Comparison of ENCODE assay signal across 9 mouse cellular contexts in the genomic region with DNA sequence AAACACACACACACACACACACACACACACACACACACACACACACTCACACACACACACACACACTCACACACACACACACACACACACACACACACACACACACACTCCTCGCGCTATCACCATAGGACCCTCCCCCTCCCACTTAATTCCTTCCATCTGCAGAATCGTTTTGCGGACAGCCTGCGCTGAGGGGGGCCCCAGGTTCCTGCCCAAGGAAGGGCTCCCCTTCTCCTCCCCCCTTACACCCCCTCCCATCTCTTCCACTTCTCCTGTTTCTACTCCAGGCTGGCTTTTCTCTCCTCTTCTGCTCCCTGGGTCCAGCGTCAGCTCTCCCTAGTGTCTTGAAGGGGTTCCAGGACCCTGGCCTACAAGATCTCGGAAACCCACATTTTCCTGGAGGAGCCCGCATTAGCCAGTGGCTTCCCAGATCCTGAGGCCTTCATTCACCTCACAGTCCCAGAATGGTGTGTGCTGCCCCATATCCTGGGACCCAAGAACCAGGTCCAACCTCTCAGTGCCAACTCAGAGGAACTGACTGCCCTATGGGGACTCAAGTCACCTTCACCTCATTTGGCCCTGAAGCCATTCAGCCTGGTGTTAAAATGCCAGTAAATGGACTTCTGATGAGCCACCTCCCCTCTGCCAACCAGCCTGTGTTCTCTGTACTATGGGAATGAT. TPM values are rescaled to one million over a fixed set of nuclear protein-coding genes. Genes with fewer than 3 reads are reported as not detected.
DNase-seq lines count a peak whose midpoint lies in the region; ATAC-seq lines count a peak whose summit lies in the region.
"Had no signal": no experiment of that assay in that cellular context is flagged by ENCODE, and none has a peak within 500 bp of the region (broad histone marks: within the 10 kb centered on the region; RNA-seq: fewer than 3 reads in every experiment).

No protein-coding gene starts in this region.

- no peak overlapping the region for H3K9ac ChIP-seq in heart, embryonic 14.5 days (ENCODE audit: low read length)
- H3K9ac ChIP-seq in midbrain, embryonic 16.5 days (ENCODE audit: low read depth, low read length) = no peak overlapping the region

- 34% methylated on average over 8 of the region's 8 CpGs for WGBS in heart, embryonic 14.5 days
- 14% methylated on average over 8 of the region's 8 CpGs for WGBS in hindbrain, embryonic 10.5 days
- 18% methylated on average over 6 of the region's 8 CpGs for WGBS in midbrain, embryonic 16.5 days

- H3K27ac ChIP-seq in heart, embryonic 14.5 days (replicated peaks in 1 of 2; ENCODE audit: control insufficient read depth in 1 of 2, insufficient read depth in 1 of 2, low read depth in 2 of 2, low read length in 2 of 2) = peak overlapping the region; percentile 38 to 92; a peak in 3 of 4 replicates
- H3K27ac ChIP-seq in hindbrain, embryonic 10.5 days = peak overlapping the region; percentile 84
- H3K27ac ChIP-seq in midbrain, embryonic 16.5 days (ENCODE audit: low read length) = no peak overlapping the region

- no peak overlapping the region; a peak in 1 of 4 replicates for H3K4me3 ChIP-seq in heart, embryonic 14.5 days (ENCODE audit: control insufficient read depth in 1 of 2, insufficient read depth in 1 of 2, low read depth in 1 of 2, low read length in 2 of 2)
- H3K4me3 ChIP-seq in hindbrain, embryonic 10.5 days = peak overlapping the region; percentile 74
- H3K4me3 ChIP-seq in midbrain, embryonic 16.5 days (ENCODE audit: low read depth, low read length) = no peak overlapping the region

- intact Hi-C loops in heart, postnatal 14 days (cut with DNase I) = loop anchor here (1.0 kb wide), 1 partner anchor 30 kb away; no protein-coding TSS in a partner anchor

- H3K4me1 ChIP-seq in heart, embryonic 14.5 days (ENCODE audit: control insufficient read depth in 2 of 2, insufficient read depth in 2 of 2, low read length in 2 of 2) = peaks cover 43 to 52% of the 10 kb centered on the region in 2 experiments
- peaks cover 78% of the 10 kb centered on the region for H3K4me1 ChIP-seq in hindbrain, embryonic 10.5 days (replicated peaks)
- H3K4me1 ChIP-seq in midbrain, embryonic 16.5 days (ENCODE audit: control insufficient read depth, insufficient read depth, low read length) = peaks cover 6% of the 10 kb centered on the region

- no peaks in the 10 kb centered on the region for H3K9me3 ChIP-seq in heart, embryonic 14.5 days (ENCODE audit: control insufficient read depth, low read length)
- no peaks in the 10 kb centered on the region for H3K9me3 ChIP-seq in hindbrain, embryonic 10.5 days
- no peaks in the 10 kb centered on the region for H3K9me3 ChIP-seq in midbrain, embryonic 16.5 days (replicated peaks; ENCODE audit: control insufficient read depth, low read length, poor library complexity, severe bottlenecking)
- H3K9me3 ChIP-seq: G1E had no signal

- 0 out of 2 replicates have a peak, but pooled peaks cover 2% of the 10 kb centered on the region for H3K36me3 ChIP-seq in heart, embryonic 14.5 days (ENCODE audit: control insufficient read depth, insufficient read depth, low read length)
- H3K36me3 ChIP-seq in hindbrain, embryonic 10.5 days = no peaks in the 10 kb centered on the region
- H3K36me3 ChIP-seq in midbrain, embryonic 16.5 days (ENCODE audit: control insufficient read depth, insufficient read depth, low read length) = no peaks in the 10 kb centered on the region
- H3K36me3 ChIP-seq: G1E had no signal

- H3K27me3 ChIP-seq in heart, embryonic 14.5 days (ENCODE audit: control insufficient read depth, insufficient read depth, low read length) = no peaks in the 10 kb centered on the region
- peaks cover 60% of the 10 kb centered on the region for H3K27me3 ChIP-seq in hindbrain, embryonic 10.5 days (ENCODE audit: insufficient read depth, poor library complexity, severe bottlenecking)
- H3K27me3 ChIP-seq in midbrain, embryonic 16.5 days (ENCODE audit: control insufficient read depth, insufficient read depth, low read depth, low read length) = no peaks in the 10 kb centered on the region

- ATAC-seq in heart, embryonic 14.5 days (ENCODE audit: insufficient number of reproducible peaks, insufficient read depth, low FRiP score, low read depth) = no peak
- ATAC-seq in midbrain, embryonic 16.5 days = no peak

- H3K4me2 ChIP-seq in heart, embryonic 14.5 days (ENCODE audit: low read length) = peak overlapping the region; percentile 93; the same call in 1 of the 2 replicates
- H3K4me2 ChIP-seq in midbrain, embryonic 16.5 days (ENCODE audit: low read length) = peak overlapping the region; percentile 96; the same call in 1 of the 2 replicates

- no peak for DNase-seq in heart, postnatal 14 days
- DNase-seq in embryo, embryonic 10 days (ENCODE audit: low spot score) = peak; percentile 66
- peak; percentile 57 for DNase-seq in hindbrain, embryonic 10.5 days (ENCODE audit: low spot score)
- no peak for DNase-seq in ovary, postnatal 10 days (ENCODE audit: low spot score)
- DNase-seq in cerebellum, adult 8-10 months = no peak
- no peak for DNase-seq in lung, postnatal 36 days

RNA-seq across cellular contexts. Expression of a gene that starts 0.9 kb away (rescaled TPM):
- 31.8 and 33.0 TPM in 2 replicates for polyA plus RNA-seq in heart, embryonic 14.5 days (2014; fragmentation: Nextera tagmentation; extraction: Ambion mirVana)
- total RNA-seq in heart, postnatal 14 days (2021) = 10 to 100 TPM; 47.6 to 48.3 TPM
- 8.5 and 10.5 TPM in 2 replicates for polyA plus RNA-seq in hindbrain, embryonic 10.5 days (2016; fragmentation: Nextera tagmentation; extraction: Ambion mirVana)
- polyA plus RNA-seq in midbrain, embryonic 16.5 days (2015; fragmentation: Nextera tagmentation; extraction: Ambion mirVana) = 11.0 and 12.2 TPM in 2 replicates
- polyA plus RNA-seq: G1E had no signal

Comparison
In these comparisons a context has a peak if more than half of its experiments do, and no peak if none do; other contexts are left out.
1. DNase-seq: peak in embryo, embryonic 10 days (single experiment) and hindbrain, embryonic 10.5 days (single experiment); none in heart, postnatal 14 days (0 of 2), ovary, postnatal 10 days (single experiment), cerebellum, adult 8-10 months (single experiment) and lung, postnatal 36 days (single experiment).